Mouse (Mus musculus): ENCODE data around the gene Eloa. TPM values are rescaled to one million over a fixed set of nuclear protein-coding genes. Genes with fewer than 3 reads are reported as not detected.
A peak's percentile ranks its signal among the peaks of the same experiment; 100 is the strongest.

Eloa gene
- total and polyA plus RNA-seq, 2 experiments from 2014 or later = 19.7 to 20.9 TPM

- WGBS = 70% methylated on average over 13 of the region's 13 CpGs
- Histone ChIP-seq H3K4me3 (ENCODE audit: low read length) (peak overlapping the region; percentile 95), H3K9me3 (ENCODE audit: low read length) (no peaks in the 10 kb centered on the region), H3K36me3 (ENCODE audit: insufficient read depth, low read length) (peaks cover 35% of the 10 kb centered on the region), H3K4me1 (ENCODE audit: insufficient read depth, low read length) (peaks cover 8% of the 10 kb centered on the region), H3K4me2 (ENCODE audit: low read depth, low read length) (peak overlapping the region; percentile 96), H3K27ac (peak overlapping the region; percentile 76; the same call in 1 of the 2 replicates), H3K9ac (replicated peaks; ENCODE audit: low read length) (0 out of 2 replicates have a peak overlapping the region, but pooled peaks have one; percentile 94), H3K27me3 (ENCODE audit: insufficient read depth, low read length) (no peaks in the 10 kb centered on the region)
- no peak for ATAC-seq
- TF ChIP-seq CTCF (IDR thresholded peaks at IDR 0.05; ENCODE audit: low read depth) = no peak
- DNase-seq (ENCODE audit: low spot score) = no peak
Observed at GRCm38 (mm10) chr4:135972911-135973811, 48.4 kb downstream of the Eloa start.

DNA sequence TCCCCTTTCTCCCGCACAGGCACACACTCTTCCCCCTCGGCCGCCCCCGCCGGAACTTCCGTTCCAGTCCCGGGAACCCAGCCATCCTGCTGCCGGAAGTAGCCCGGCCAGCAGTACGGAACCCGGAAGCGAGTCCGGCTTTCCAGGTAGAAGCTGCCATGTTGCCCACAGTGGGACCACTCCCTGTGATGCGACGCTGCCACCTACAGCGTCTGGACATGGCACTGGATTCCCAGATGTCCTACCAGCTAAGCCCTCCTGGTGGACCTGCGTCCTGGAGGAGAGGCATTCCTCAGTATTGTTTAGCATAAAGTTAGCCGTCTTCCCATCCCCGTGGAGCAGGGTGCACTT, 49.0 kb downstream of the Eloa start, which contains the start of gene Lypla2:
TSS of gene Lypla2 (minus strand) at position 71 of the 351 bp plus-strand sequence.
- Histone ChIP-seq H3K9ac (replicated peaks; ENCODE audit: low read length) (peak within 1 kb of the TSS; percentile 94), H3K27me3 (ENCODE audit: insufficient read depth, low read length) (no peaks in the 10 kb centered on the region), H3K27ac (peak within 1 kb of the TSS; percentile 76; the same call in 1 of the 2 replicates), H3K36me3 (ENCODE audit: insufficient read depth, low read length) (peaks cover 40% of the 10 kb centered on the region), H3K9me3 (ENCODE audit: low read length) (no peaks in the 10 kb centered on the region), H3K4me1 (ENCODE audit: insufficient read depth, low read length) (peaks cover 8% of the 10 kb centered on the region), H3K4me3 (ENCODE audit: low read length) (peak within 1 kb of the TSS; percentile 95), H3K4me2 (ENCODE audit: low read depth, low read length) (peak within 1 kb of the TSS; percentile 96)
- DNase-seq (ENCODE audit: low spot score) (peak; percentile 93), ATAC-seq (peak; percentile 87)
- no peak for TF ChIP-seq CTCF (IDR thresholded peaks at IDR 0.05; ENCODE audit: low read depth)
- WGBS = under 1% methylated on average over 19 of the region's 19 CpGs

DNA sequence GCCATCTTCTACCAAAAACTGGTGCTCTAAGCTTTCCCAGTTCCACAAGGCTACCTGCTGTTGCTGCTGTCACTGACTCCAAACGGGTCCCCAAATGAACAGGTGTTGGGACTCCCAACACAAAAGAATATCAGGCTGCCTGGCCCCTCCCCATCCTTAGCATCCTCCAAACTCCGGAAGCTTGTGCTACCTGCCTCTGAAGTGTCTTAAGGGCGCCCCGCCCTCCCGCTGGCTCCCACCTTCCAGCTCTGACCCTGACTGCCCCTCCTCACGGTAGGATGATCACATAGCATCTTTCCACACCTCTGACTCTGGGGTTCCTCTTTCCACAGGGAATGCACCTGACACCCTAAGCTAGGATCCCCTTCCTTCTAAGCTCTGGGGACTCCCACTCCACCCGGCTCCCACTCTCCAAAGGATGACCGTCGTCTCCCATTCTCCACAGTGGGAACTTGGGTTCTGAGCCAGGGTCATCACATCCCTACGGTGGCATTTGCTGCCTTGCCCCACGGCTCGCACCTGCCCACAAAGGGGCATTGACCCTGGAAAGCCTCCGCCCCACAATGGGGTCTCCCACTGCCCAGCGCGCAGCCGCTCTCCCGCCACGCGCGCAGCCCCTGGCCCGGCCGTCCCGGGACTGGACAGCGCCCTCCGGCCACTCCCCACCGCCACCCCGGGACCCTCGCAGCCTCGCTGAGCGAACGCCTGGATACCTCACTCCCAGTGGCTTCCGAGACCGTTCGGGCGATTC, 49.6 kb downstream of the Eloa start:
- Histone ChIP-seq H3K27me3 (ENCODE audit: insufficient read depth, low read length) (no peaks in the 10 kb centered on the region), H3K9ac (replicated peaks; ENCODE audit: low read length) (peak overlapping the region; percentile 94), H3K4me1 (ENCODE audit: insufficient read depth, low read length) (peaks cover 8% of the 10 kb centered on the region), H3K4me3 (ENCODE audit: low read length) (peak overlapping the region; percentile 95), H3K9me3 (ENCODE audit: low read length) (no peaks in the 10 kb centered on the region), H3K27ac (peak overlapping the region; percentile 76; the same call in 1 of the 2 replicates), H3K36me3 (ENCODE audit: insufficient read depth, low read length) (peaks cover 43% of the 10 kb centered on the region), H3K4me2 (ENCODE audit: low read depth, low read length) (peak overlapping the region; percentile 96)
- TF ChIP-seq CTCF (IDR thresholded peaks at IDR 0.05; ENCODE audit: low read depth) = no peak
- WGBS = under 1% methylated on average over 35 of the region's 35 CpGs
- peak; percentile 67 for ATAC-seq
- no peak for DNase-seq (ENCODE audit: low spot score)

- peak overlapping the region; percentile 96; the same call in 1 of the 2 replicates for H3K4me2 ChIP-seq (ENCODE audit: low read depth, low read length)
- H3K9me3 ChIP-seq (ENCODE audit: low read length) = no peaks in the 10 kb centered on the region
- WGBS = 90% methylated on average over 11 of the region's 11 CpGs
- H3K4me1 ChIP-seq (ENCODE audit: insufficient read depth, low read length) = peaks cover 8% of the 10 kb centered on the region
- H3K27me3 ChIP-seq (ENCODE audit: insufficient read depth, low read length) = no peaks in the 10 kb centered on the region
- ATAC-seq = no peak
- H3K27ac ChIP-seq = no peak overlapping the region
- no peak overlapping the region for H3K4me3 ChIP-seq (ENCODE audit: low read length)
- no peak overlapping the region for H3K9ac ChIP-seq (replicated peaks; ENCODE audit: low read length)
- no peak for TF ChIP-seq CTCF (IDR thresholded peaks at IDR 0.05; ENCODE audit: low read depth)
- DNase-seq (ENCODE audit: low spot score) = no peak
- peaks cover 43% of the 10 kb centered on the region for H3K36me3 ChIP-seq (ENCODE audit: insufficient read depth, low read length)
Observed at GRCm38 (mm10) chr4:135970585-135970984, 51.0 kb downstream of the Eloa start.

- DNase-seq (ENCODE audit: low spot score) (no peak), ATAC-seq (no peak)
- TF ChIP-seq CTCF (IDR thresholded peaks at IDR 0.05; ENCODE audit: low read depth) = no peak
- Histone ChIP-seq H3K27ac (no peak overlapping the region), H3K4me3 (ENCODE audit: low read length) (no peak overlapping the region), H3K4me2 (ENCODE audit: low read depth, low read length) (no peak overlapping the region), H3K36me3 (ENCODE audit: insufficient read depth, low read length) (peaks cover 43% of the 10 kb centered on the region), H3K27me3 (ENCODE audit: insufficient read depth, low read length) (no peaks in the 10 kb centered on the region), H3K9me3 (ENCODE audit: low read length) (no peaks in the 10 kb centered on the region), H3K4me1 (ENCODE audit: insufficient read depth, low read length) (peaks cover 14% of the 10 kb centered on the region), H3K9ac (replicated peaks; ENCODE audit: low read length) (no peak overlapping the region)
- 79% methylated on average over 13 of the region's 13 CpGs for WGBS
Observed at GRCm38 (mm10) chr4:135969070-135969750, 52.4 kb downstream of the Eloa start.

- Histone ChIP-seq H3K4me1 (ENCODE audit: insufficient read depth, low read length) (peaks cover 14% of the 10 kb centered on the region), H3K4me3 (ENCODE audit: low read length) (no peak overlapping the region), H3K4me2 (ENCODE audit: low read depth, low read length) (no peak overlapping the region), H3K36me3 (ENCODE audit: insufficient read depth, low read length) (peaks cover 43% of the 10 kb centered on the region), H3K27ac (no peak overlapping the region), H3K9me3 (ENCODE audit: low read length) (no peaks in the 10 kb centered on the region), H3K9ac (replicated peaks; ENCODE audit: low read length) (no peak overlapping the region), H3K27me3 (ENCODE audit: insufficient read depth, low read length) (no peaks in the 10 kb centered on the region)
- no peak for TF ChIP-seq CTCF (IDR thresholded peaks at IDR 0.05; ENCODE audit: low read depth)
- no peak for DNase-seq (ENCODE audit: low spot score)
- no peak for ATAC-seq
- WGBS = 73% methylated on average over 19 of the region's 19 CpGs
Observed at GRCm38 (mm10) chr4:135968271-135968869, 53.2 kb downstream of the Eloa start.

Data from hindbrain, postnatal 0 days (tissue).